Mouse (Mus musculus) heart, adult 18-20 months (tissue): ENCODE measurements at regions not wholly inside any gene's neighbourhood (a gene's known extent, or its start where the extent isn't known, plus 50 kb on each side); places are given as distances from the start of the nearest gene placed in this dataset.

Source experiments
- DNase-seq, 2 experiments: peaks; one replicate each; pipeline ENCODE4 v3.0.0; 2021 to 2022; ENCODE audit warnings: mixed read lengths in 1 of 2

DNA sequence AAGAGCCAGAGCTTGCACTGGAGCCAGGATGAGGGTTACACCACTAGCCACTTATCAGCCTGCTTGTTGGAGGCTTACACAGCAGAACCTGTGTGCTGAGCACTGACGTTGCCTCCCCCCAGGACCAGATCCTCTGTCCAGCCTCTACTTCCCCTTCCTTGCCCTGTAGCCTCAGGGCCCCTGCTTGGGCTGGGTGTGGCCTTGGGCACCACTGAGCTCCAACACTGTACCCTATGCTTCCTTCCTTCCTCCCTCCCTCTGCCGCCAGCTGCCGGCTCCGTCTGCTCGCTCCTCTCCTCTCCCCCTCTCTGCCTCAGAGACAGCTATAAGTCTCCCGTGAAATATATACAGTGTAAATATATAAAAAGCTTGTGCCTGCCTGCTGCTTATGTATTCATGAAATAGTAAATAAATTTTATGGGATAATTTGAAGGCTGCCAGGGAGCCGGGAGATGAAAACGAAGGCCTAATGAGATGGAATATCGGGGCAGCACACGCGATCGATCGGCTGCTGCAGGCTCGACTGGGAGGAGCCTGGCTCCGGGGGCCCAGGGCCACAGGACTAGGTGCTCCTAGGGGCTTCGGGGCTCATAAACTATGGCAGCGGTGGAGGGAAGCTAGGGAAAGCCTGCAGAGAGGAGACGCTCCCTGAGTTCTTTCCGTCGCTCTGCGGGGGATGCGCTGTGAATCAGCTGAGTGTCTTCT is 135.6 kb downstream of the Rbm19 start:
- DNase-seq: no peak

DNA sequence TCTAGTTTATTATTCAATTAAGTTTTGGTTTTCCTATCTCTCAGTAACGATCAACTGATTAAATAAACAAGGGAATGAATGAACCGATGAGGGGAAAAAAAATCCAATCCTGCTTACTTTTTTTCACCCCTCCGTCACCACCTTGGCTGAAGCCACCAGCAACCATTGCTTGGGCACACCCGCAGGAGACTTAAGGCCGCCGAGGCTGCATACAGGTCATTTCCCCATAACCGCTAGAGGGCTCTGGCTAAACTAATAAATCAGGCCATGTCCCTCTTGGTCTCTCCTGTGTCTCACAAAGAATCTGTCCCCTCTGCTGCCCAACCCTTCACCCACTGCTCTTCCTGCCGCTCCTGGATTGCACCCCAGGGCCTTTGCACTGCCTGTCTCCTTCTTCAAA is 136.3 kb downstream of the Rbm19 start:
- DNase-seq: peak in 1 of 2 experiments; percentile 39

DNA sequence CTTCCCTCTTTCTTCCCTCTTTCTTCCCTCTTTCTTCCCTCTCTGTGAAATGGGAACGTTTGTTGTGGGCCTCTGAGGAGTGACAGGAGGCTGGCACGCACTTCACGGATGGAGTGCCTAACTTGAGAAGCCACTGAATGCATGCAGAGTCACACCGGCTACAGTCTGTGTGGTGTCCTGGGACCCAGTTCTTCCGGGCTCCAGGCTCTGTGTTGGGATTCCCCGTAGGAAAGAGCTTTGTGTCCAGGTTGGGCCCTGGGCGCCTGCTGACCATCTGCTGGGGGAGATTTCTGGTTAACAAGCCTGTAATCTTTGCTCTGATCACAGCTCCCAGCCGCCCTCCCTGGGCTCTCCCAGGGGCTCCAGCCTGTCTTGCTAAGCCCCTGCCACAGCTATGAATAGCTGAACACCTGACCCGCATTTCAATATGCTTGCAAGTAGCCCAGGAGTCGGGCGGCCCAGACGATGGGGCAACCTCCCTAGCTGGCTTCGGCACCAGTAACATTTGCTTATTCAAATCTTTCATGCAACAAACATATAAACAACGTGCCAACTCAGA is 146.5 kb downstream of the Rbm19 start:
- no peak for DNase-seq

DNA sequence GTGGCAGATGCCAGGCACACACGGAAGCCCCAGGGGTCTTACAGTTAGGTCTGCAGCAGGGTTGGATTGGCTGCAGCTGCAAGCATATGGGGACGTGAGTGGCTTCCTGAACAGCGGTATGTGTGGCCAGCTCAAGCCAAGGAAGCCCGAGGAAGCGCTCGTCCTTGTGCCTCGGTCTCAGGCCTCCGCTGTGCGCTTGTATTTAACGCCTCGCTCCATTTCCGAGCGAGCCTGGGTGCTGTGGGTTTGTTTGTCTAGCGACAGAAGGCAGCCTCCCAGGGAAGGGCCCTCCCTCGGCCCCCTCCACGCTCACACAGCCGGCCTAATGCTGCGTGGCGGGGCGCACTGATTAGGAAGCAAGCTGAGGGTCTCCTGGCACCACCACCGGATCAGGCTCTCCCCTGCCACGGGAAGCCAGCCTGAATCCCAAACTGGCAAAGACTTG is 153.2 kb downstream of the Rbm19 start:
- DNase-seq: no peak

- DNase-seq: no peak
Measured at GRCm38 (mm10) chr5:120270887-120271616, 154.8 kb downstream of the Rbm19 start.

DNA sequence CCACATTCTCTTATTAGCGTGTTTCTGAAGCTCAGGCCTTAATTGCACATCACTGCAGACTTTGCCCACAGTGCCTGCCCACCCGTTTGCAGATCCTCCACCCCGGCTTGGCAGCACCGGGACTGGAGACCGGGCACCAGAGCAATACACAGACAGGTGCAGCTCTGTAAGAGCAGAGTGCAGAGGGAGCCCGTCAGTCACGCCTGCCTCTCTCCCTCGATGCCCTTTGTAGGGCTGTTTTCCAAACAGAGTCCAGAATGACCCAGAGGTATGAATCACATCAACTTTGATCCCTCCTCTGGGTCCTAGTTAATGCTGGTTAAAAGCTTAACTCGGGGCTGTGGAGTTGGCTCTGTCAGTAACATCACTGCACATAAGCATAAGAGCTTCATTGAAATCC is 155.3 kb upstream of the Lhx5 start:
- no peak for DNase-seq

- no peak for DNase-seq
Measured at GRCm38 (mm10) chr5:120280321-120280720, 151.2 kb upstream of the Lhx5 start.

DNA sequence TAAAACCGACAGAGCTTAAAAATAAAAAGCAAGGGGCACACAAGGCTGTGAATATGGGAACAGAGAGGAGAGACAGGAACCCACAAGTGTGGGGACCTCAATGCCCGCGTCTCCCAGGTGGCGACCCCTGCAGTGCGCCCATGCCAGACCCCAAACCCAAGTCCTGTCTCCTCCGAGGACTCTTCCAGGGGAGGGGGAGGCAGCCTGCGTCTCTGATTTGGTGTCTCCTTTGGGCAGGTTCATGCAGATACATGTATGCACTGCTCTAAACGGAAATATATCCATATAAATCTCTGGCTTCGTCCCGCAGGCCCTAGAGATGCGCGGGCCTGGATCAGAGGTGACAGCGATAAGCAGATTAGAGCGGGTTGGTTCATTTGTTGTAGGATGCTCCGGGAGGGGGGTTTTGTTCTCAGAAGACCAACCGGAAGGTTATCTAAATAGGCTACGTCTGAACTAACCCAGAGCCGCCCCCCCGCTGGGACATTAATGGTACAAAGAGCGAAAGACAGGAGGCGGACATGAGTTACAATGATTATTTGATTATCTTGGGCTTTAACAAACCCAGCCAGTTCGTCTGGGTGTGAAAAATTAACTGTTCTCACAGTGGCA is 150.4 kb upstream of the Lhx5 start:
- no peak for DNase-seq

GRCm38 (mm10) chr5:120281840-120282565 is 149.5 kb upstream of the Lhx5 start:
- no peak for DNase-seq

- DNase-seq: no peak
Measured at GRCm38 (mm10) chr5:120284625-120285024, 146.9 kb upstream of the Lhx5 start.

DNA sequence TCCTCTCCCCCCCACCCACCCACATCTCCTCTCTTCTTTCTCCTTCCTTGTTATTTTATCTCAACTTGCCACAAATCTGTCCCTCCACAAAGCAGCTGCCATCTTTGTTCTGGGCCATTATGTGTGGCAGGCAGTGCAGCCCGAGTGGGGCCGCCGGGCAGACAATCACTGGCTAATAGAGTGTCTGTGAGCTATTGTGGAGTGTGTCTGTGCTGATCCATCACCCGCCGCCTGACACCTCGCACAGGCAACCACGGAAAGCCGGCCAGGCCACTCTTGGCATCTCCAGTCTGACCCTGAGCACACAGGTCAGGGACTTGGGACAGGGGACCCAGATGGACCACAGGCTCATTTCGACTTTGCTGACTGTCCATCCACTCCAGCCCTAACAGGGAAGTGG is 146.5 kb upstream of the Lhx5 start:
- DNase-seq: no peak

DNA sequence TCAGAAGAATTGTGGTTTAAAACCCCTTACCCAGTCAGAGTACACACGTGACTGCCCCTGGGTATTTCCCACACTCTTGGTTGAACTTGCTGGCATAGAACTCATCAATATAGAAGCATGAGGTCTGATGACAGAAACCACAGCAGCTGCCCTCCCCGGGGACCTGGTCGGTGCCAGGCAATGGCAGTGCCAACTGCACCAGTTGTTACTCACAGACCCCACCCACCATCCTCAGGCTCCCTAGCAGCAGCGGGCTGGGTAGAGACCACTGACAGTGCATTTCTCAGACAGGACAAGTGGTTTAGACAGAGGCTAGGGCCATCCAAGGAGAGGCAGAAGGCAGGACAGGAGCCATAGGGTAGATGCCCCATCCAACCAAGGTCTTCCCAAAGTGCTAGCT is 144.7 kb upstream of the Lhx5 start:
- DNase-seq: no peak

DNA sequence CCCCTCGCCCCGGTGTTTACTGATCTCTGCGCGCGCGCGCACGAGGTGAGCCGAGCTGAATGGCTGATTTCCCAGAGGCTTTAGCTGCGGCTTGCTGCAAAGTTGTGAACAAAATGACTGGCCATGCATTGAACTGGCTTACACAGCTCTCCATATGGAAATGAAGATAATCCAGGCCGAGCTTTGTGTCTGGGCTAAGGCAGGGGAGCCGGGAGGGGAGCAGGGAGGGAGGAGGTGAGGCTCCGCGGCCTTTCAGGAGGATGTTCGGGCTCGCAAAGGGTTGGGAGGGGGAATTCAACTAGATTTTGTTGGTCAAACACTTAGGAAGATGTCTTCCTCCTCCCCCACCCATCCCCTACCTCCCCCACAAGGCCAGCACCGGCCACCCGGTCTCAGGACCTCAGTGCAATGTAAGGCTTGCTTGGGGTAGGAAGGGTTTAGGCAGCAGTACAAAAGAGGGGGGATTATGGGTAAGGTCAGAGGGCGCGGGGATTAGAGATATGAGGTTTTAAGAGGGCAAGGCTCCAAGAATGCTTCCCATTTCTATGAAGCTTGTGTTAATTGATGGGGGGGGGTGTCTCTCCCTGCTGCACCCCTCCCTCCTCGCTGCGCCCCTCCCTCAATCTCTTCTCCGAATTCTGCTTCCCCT is 143.3 kb upstream of the Lhx5 start:
- no peak for DNase-seq

DNA sequence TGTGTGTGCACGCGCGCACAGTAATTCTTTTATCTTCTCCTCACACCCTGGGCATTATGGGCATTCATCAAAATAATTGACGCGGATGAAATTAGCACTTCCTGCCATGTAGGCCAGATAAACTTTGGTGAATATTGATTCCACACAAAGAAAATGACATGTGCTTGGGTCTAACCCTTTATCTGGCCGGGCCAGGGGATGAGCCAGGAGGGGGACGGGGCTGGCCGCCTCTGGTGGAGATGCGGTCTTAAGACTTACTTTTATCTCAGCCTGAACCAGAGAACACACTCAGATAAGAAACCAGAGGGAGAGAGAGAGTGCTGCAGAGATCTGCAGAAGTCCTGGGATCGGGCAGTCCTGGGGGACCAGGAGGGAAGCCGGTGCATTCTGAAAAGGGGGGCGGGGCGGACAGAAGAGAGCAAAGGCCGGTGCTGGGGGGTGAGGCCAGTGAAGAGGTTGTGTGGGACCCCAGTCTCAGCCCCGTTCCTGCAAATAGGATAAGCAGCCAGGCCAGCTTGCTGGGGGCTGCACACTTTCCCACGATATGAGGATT is 136.9 kb upstream of the Lhx5 start:
- no peak for DNase-seq

DNA sequence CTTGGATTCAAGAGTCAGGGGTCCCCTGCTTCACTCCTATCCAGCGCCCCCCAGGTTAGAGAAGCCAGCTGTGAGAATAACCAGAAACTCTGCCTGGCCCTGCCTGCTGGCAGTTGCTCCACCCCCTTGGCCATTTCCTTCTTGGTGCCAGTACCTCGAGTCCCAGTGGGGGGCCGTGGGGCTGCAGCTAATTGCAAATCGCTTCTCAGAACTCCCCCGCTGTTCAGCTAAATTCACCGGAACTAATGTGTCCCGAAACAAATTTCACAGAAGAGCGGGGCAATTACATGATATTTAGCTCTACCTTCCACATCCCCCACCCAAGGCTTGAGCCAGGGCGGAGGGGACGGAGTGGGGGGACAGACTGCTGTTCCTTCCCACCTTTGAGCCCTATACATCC is 134.3 kb upstream of the Lhx5 start:
- no peak for DNase-seq

- DNase-seq: no peak
Measured at GRCm38 (mm10) chr5:120297665-120298282, 133.7 kb upstream of the Lhx5 start.

- no peak for DNase-seq
Measured at GRCm38 (mm10) chr5:120301672-120302071, 129.8 kb upstream of the Lhx5 start.

- no peak for DNase-seq
Measured at GRCm38 (mm10) chr5:120302307-120302706, 129.2 kb upstream of the Lhx5 start.

GRCm38 (mm10) chr5:120304295-120304701 is 127.2 kb upstream of the Lhx5 start:
- DNase-seq: no peak

DNA sequence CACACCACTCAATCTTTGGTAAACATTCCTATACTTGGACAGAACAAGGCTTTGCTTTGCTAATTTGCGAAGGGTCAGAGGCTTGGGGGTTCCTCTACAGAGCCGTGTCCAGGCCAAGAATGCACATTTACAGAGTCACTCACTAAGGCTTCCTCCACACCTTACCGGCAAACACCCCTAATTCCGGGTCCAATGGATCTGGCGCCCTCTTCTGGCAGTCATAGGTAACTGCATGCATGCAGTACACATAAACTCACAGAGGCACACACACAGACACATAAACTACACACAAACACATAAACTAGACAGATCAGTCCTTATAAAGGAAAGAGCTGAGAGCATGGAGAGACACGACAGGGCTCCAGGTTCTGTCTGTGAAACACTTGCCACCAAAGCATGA is 119.2 kb upstream of the Lhx5 start:
- no peak for DNase-seq

GRCm38 (mm10) chr5:120313984-120314383 is 117.5 kb upstream of the Lhx5 start:
- DNase-seq: no peak
